Mouse (Mus musculus) intestine, embryonic 16.5 days (tissue): ENCODE measurements around the gene Ctdspl2. TPM values are rescaled to one million over a fixed set of nuclear protein-coding genes. Genes with fewer than 3 reads are reported as not detected.

Experiments
- ATAC-seq: fragments of 200-750 bp; cut with Nextera tagmentation; 2 replicates; pipeline ENCODE4 v1.8.0; 2017; ENCODE audit warnings: moderate TSS enrichment, moderate library complexity
- H3K27ac ChIP-seq: fragments of 300-500 bp; sonication (generic); 2 replicates; pipeline ENCODE4 v1.5.1; 2014; ENCODE audit warnings: mild to moderate bottlenecking, low read length
- H3K27me3 ChIP-seq: fragments of 300-500 bp; sonication (generic); replicated peaks from 2 replicates; pipeline ENCODE4 v1.6.1; 2014; ENCODE audit warnings: low read length, control low read depth, mixed read lengths; ENCODE audit not compliant: control insufficient read depth, insufficient read depth
- H3K36me3 ChIP-seq: fragments of 300-500 bp; sonication (generic); 2 replicates; pipeline ENCODE4 v1.6.1; 2014; ENCODE audit warnings: low read length, control low read depth; ENCODE audit not compliant: control insufficient read depth, insufficient read depth
- H3K4me1 ChIP-seq: fragments of 300-500 bp; sonication (generic); 2 replicates; pipeline ENCODE4 v1.6.1; 2014; ENCODE audit warnings: low read length, control low read depth, mixed read lengths; ENCODE audit not compliant: control insufficient read depth, insufficient read depth
- H3K4me2 ChIP-seq: fragments of 300-500 bp; sonication (generic); 2 replicates; pipeline ENCODE4 v1.6.1; 2014; ENCODE audit warnings: low read depth, low read length, control low read depth
- H3K4me3 ChIP-seq: fragments of 300-500 bp; sonication (generic); 2 replicates; pipeline ENCODE4 v1.5.1; 2014; ENCODE audit warnings: mild to moderate bottlenecking, low read length
- H3K9ac ChIP-seq: fragments of 300-500 bp; sonication (generic); 2 replicates; pipeline ENCODE4 v1.6.1; 2014; ENCODE audit warnings: low read depth, low read length
- H3K9me3 ChIP-seq: fragments of 300-500 bp; sonication (generic); 2 replicates; pipeline ENCODE4 v1.6.1; 2016; ENCODE audit warnings: low read length, control low read depth; ENCODE audit not compliant: control insufficient read depth
- WGBS: fragments of 180-500 bp; shearing (Covaris S2); extraction: QIAGEN DNeasy Blood & Tissue Kit; methylation state at CpG from one replicate; pipeline ENCODE4 v1.1.7; 2014; 5-methylcytosine and 5-hydroxymethylcytosine counted together
- microRNA-seq: library from miRNA; unstranded; fragments of <30 nt; microRNA quantifications from one replicate; pipeline ENCODE4, GENCODE M21; 2016
- polyA plus RNA-seq: library from polyadenylated mRNA; unstranded; fragments of >200 nt; fragmentation: Nextera tagmentation; extraction: Ambion mirVana; gene quantifications from 2 replicates; pipeline ENCODE4 v1.2.1, GENCODE M21; 2015

Ctdspl2 gene
- polyA plus RNA-seq, 1 experiment from 2014 or later = 34.9 TPM

DNA sequence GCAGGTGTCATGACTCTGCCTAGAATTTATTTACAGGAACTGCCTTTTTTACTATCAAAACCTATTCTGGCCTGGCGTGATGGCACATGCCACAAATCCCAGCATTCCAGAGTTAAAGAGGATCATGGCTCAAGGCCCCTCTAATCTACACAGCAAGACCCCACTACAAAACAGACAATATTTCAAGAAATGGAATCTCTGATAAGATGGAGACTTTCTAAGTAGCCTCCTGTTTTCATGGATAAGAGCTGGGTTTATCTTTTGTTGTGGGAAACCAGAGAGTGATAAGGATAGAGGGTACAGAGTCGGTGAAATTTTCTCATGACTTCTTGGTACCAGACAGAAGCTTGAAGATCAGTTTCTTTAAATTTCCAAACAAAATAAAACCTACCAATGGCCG lies 80.3 kb downstream of the Ctdspl2 start:
- no peaks in the 10 kb centered on the region for H3K4me1 ChIP-seq
- H3K27ac ChIP-seq = no peak overlapping the region
- H3K9ac ChIP-seq = no peak overlapping the region
- H3K27me3 ChIP-seq = no peaks in the 10 kb centered on the region
- no peaks in the 10 kb centered on the region for H3K9me3 ChIP-seq
- 88% methylated on average over 3 of the region's 3 CpGs for WGBS
- H3K4me3 ChIP-seq = no peak overlapping the region
- H3K4me2 ChIP-seq = no peak overlapping the region
- no peak for ATAC-seq
- peaks cover 4% of the 10 kb centered on the region; the same call in 1 of the 2 replicates for H3K36me3 ChIP-seq

DNA sequence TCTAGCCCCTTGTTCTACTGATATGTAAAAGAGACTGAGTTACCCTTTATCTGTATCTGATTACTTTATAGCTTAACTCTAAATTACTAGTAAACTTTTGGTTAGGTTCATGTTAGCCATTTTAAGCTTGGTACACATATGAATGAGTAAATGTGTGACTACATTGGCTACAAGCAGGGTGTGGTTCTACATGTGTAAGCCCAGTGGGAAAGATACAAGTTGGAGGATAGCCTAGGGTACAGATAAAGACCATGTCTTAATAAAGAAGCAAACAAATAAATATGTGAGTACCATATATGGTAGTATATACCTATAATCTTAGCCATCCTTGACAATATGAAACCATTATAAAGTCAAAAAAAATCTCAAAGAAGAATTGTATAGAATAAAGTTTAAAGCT lies 88.1 kb downstream of the Ctdspl2 start:
- ATAC-seq = no peak
- no peaks in the 10 kb centered on the region for H3K9me3 ChIP-seq
- H3K36me3 ChIP-seq = peaks cover 4% of the 10 kb centered on the region; the same call in 1 of the 2 replicates
- no peak overlapping the region for H3K27ac ChIP-seq
- H3K4me1 ChIP-seq = no peaks in the 10 kb centered on the region
- no peak overlapping the region for H3K9ac ChIP-seq
- no peak overlapping the region for H3K4me2 ChIP-seq
- no peak overlapping the region for H3K4me3 ChIP-seq
- no peaks in the 10 kb centered on the region for H3K27me3 ChIP-seq

DNA sequence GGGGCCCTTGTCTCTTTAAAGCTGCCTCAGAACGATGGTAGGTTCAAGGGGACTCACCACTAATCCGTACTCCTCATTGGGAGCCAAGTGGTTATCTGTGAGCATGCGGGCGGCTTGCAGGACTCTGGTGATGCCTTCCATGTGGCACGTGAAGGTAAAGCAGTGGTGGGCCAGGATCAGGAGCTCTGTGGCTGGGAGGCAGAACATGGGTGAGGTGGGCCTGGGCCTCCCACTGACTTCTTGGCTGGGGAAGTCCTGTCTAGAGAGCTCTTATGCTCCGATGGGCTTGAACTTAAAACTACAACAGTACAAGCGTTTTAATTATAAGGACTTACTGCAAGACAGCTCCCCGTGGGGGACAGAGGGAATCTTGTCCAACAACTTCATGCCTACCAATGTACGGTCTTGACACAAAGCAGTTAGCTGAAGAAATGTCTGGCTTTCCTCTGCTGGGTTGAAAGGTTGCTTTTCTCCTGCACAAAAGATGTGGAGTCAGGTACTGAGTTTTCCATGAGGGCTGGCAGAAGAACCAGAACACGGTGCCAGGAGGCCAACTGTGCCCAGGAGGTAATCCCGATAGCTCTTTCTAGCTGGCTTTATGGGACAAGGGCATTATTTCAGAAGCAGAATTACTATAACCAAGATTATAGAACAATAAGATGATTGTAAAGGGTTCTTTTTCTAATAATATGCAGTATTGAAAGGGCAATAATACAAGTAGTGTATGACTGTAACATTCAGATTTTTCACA lies 103.7 kb downstream of the Ctdspl2 start:
- Histone ChIP-seq H3K4me1 (no peaks in the 10 kb centered on the region), H3K4me3 (no peak overlapping the region), H3K27ac (no peak overlapping the region), H3K9me3 (no peaks in the 10 kb centered on the region), H3K9ac (no peak overlapping the region), H3K27me3 (no peaks in the 10 kb centered on the region), H3K36me3 (peaks cover 20% of the 10 kb centered on the region), H3K4me2 (no peak overlapping the region)
- no peak for ATAC-seq
- 86% methylated on average over 11 of the region's 11 CpGs for WGBS

Small RNA genes within 50 kb of the gene (microRNA-seq; reads per million reads assigned to microRNA genes)
- gene Gm47314 = not detected

Other genes starting within 250 kb of the Ctdspl2 start
- 1.3 and 1.5 TPM in 2 replicates for gene Frmd5, start 148.9 kb upstream of the Ctdspl2 start, polyA plus RNA-seq
- 11.6 and 13.0 TPM in 2 replicates for gene Casc4, start 89.0 kb upstream of the Ctdspl2 start, polyA plus RNA-seq
- 0.09 and 0.16 TPM in 2 replicates for gene Mageb3, start 91 bp downstream of the Ctdspl2 start, polyA plus RNA-seq
- 9.4 and 10.3 TPM in 2 replicates for gene Eif3j1, start 72.5 kb downstream of the Ctdspl2 start, polyA plus RNA-seq
- 7.0 and 7.6 TPM in 2 replicates for gene Spg11, start 162.4 kb downstream of the Ctdspl2 start, polyA plus RNA-seq
- 385 and 440 TPM in 2 replicates for gene B2m, start 191.7 kb downstream of the Ctdspl2 start, polyA plus RNA-seq
- not detected in 2 replicates for gene Trim69, start 204.7 kb downstream of the Ctdspl2 start, polyA plus RNA-seq
- gene Patl2, start 230.2 kb downstream of the Ctdspl2 start, polyA plus RNA-seq = 0.07 TPM in 1 of 2 replicates, not detected in the other
- not detected in 2 replicates for gene Terb2, start 230.3 kb downstream of the Ctdspl2 start, polyA plus RNA-seq